Mouse (Mus musculus): ENCODE measurements around the gene Tead1. TPM values are rescaled to one million over a fixed set of nuclear protein-coding genes. Genes with fewer than 3 reads are reported as not detected.

The Tead1 gene
- total and polyA plus RNA-seq, 3 experiments = 0.38 TPM; not detected in 2

GRCm38 (mm10) chr7:112943056-112943455 is 263.9 kb downstream of the Tead1 start:
- Histone ChIP-seq H3K27me3 (ENCODE audit: insufficient read depth, low read length) (no peaks in the 10 kb centered on the region), H3K9me3 (replicated peaks) (peaks cover 11% of the 10 kb centered on the region; the same call in 1 of the 2 replicates), H3K4me3 (ENCODE audit: low read depth, low read length) (no peak overlapping the region), H3K36me3 (replicated peaks) (no peaks in the 10 kb centered on the region), H3K4me1 (ENCODE audit: insufficient read depth, low read depth, low read length) (no peaks in the 10 kb centered on the region)
- no peak for TF ChIP-seq GATA1 (IDR thresholded peaks at IDR 0.05; ENCODE audit: borderline replicate concordance, low read length)
- no peak for TF ChIP-seq GATA2 (IDR thresholded peaks at IDR 0.05; ENCODE audit: borderline replicate concordance, low read depth, low read length)
- no peak for TF ChIP-seq TAL1 (conservative IDR thresholded peaks at IDR 0.05; ENCODE audit: low read depth, low read length)
- no peak for TF ChIP-seq POLR2AphosphoS5 (IDR thresholded peaks at IDR 0.05; ENCODE audit: insufficient replicate concordance, low read depth, low read length)
- TF ChIP-seq CTCF (IDR thresholded peaks at IDR 0.05; ENCODE audit: low read depth, low read length) = no peak
- DNase-seq (ENCODE audit: low spot score) (no peak), ATAC-seq (ENCODE audit: extremely low read depth, insufficient number of reproducible peaks, low FRiP score, poor library complexity, severe bottlenecking) (no peak)

DNA sequence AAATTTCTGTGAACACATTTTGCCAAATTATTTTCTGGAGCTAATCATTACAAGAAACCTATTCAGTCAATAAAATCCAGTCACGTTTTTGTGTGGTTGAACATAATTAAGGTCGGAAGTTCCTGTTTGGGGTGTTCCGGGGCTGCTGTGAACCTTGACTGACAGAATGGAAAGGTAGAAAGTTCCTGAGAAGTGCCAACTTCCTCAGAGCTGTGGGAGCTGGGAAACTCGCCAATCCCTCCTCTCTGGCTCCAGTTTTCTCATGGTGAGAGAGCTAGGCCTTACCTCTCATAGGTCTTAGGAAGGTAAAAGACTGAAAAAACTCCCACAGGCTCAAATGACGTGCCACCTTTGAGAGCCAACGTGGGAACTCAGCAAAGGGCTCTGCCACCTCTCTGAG is 267.6 kb downstream of the Tead1 start:
- Histone ChIP-seq H3K4me3 (ENCODE audit: low read depth, low read length) (no peak overlapping the region), H3K4me1 (ENCODE audit: insufficient read depth, low read depth, low read length) (no peaks in the 10 kb centered on the region), H3K36me3 (replicated peaks) (no peaks in the 10 kb centered on the region), H3K9me3 (replicated peaks) (peaks cover 13% of the 10 kb centered on the region), H3K27me3 (ENCODE audit: insufficient read depth, low read length) (no peaks in the 10 kb centered on the region)
- DNase-seq (ENCODE audit: low spot score) = no peak
- TF ChIP-seq CTCF (IDR thresholded peaks at IDR 0.05; ENCODE audit: low read depth, low read length) (no peak), GATA1 (IDR thresholded peaks at IDR 0.05; ENCODE audit: borderline replicate concordance, low read length) (no peak), POLR2AphosphoS5 (IDR thresholded peaks at IDR 0.05; ENCODE audit: insufficient replicate concordance, low read depth, low read length) (no peak), TAL1 (conservative IDR thresholded peaks at IDR 0.05; ENCODE audit: low read depth, low read length) (no peak), GATA2 (IDR thresholded peaks at IDR 0.05; ENCODE audit: borderline replicate concordance, low read depth, low read length) (no peak)
- no peak for ATAC-seq (ENCODE audit: extremely low read depth, insufficient number of reproducible peaks, low FRiP score, poor library complexity, severe bottlenecking)

GRCm38 (mm10) chr7:112953777-112954291 is 274.7 kb downstream of the Tead1 start, which contains the start of gene Rassf10:
TSS of gene Rassf10 (plus strand) at chr7:112953962.
- DNase-seq (ENCODE audit: low spot score) = no peak
- no peaks in the 10 kb centered on the region; the same call in 1 of the 2 replicates for H3K27me3 ChIP-seq (ENCODE audit: insufficient read depth, low read length)
- H3K36me3 ChIP-seq (replicated peaks) = no peaks in the 10 kb centered on the region
- H3K4me3 ChIP-seq (ENCODE audit: low read depth, low read length) = peak within 1 kb of the TSS; percentile 27; the same call in 1 of the 2 replicates
- ATAC-seq (ENCODE audit: extremely low read depth, insufficient number of reproducible peaks, low FRiP score, poor library complexity, severe bottlenecking) = no peak
- TF ChIP-seq CTCF (IDR thresholded peaks at IDR 0.05; ENCODE audit: low read depth, low read length) (no peak), GATA1 (IDR thresholded peaks at IDR 0.05; ENCODE audit: borderline replicate concordance, low read length) (no peak), GATA2 (IDR thresholded peaks at IDR 0.05; ENCODE audit: borderline replicate concordance, low read depth, low read length) (no peak), TAL1 (conservative IDR thresholded peaks at IDR 0.05; ENCODE audit: low read depth, low read length) (no peak)
- H3K4me1 ChIP-seq (ENCODE audit: insufficient read depth, low read depth, low read length) = no peaks in the 10 kb centered on the region
- H3K9me3 ChIP-seq (replicated peaks) = peaks cover 31% of the 10 kb centered on the region

DNA sequence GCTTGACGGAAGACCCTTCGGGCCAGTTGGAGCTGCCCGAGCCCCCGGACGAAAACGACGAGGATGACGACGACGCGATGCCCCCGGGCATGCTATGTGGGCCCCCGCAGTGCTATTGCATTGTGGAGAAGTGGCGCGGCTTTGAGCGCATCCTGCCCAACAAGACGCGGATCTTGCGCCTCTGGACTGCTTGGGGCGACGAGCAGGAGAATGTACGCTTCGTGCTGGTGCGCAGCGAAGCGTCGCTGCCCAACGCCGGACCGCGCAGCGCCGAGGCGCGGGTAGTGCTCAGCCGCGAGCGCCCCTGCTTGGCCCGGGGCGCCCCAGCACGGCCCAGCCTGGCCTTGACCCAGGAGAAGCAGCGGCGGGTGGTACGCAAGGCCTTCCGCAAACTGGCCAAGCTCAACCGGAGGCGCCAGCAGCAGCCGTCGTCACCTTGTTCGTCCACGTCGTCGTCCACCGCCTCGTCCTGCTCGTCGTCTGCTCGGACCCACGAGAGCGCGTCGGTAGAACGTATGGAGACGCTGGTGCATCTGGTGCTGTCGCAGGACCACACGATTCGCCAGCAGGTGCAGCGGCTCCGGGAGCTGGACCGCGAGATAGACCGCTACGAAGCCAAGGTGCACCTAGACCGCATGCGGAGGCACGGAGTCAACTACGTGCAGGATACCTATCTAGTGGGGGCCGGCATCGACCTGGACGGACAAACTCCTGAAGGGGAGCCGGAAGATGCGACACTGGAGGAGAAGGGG is 275.4 kb downstream of the Tead1 start:
- H3K4me3 ChIP-seq (ENCODE audit: low read depth, low read length) = peak overlapping the region; percentile 27; the same call in 1 of the 2 replicates
- peaks cover 31% of the 10 kb centered on the region for H3K9me3 ChIP-seq (replicated peaks)
- ATAC-seq (ENCODE audit: extremely low read depth, insufficient number of reproducible peaks, low FRiP score, poor library complexity, severe bottlenecking) (no peak), DNase-seq (ENCODE audit: low spot score) (no peak)
- no peaks in the 10 kb centered on the region for H3K36me3 ChIP-seq (replicated peaks)
- TF ChIP-seq TAL1 (conservative IDR thresholded peaks at IDR 0.05; ENCODE audit: low read depth, low read length) (no peak), GATA1 (IDR thresholded peaks at IDR 0.05; ENCODE audit: borderline replicate concordance, low read length) (no peak), POLR2AphosphoS5 (IDR thresholded peaks at IDR 0.05; ENCODE audit: insufficient replicate concordance, low read depth, low read length) (no peak), CTCF (IDR thresholded peaks at IDR 0.05; ENCODE audit: low read depth, low read length) (no peak), GATA2 (IDR thresholded peaks at IDR 0.05; ENCODE audit: borderline replicate concordance, low read depth, low read length) (no peak)
- no peaks in the 10 kb centered on the region for H3K4me1 ChIP-seq (ENCODE audit: insufficient read depth, low read depth, low read length)
- H3K27me3 ChIP-seq (ENCODE audit: insufficient read depth, low read length) = no peaks in the 10 kb centered on the region; the same call in 1 of the 2 replicates

- ATAC-seq (ENCODE audit: extremely low read depth, insufficient number of reproducible peaks, low FRiP score, poor library complexity, severe bottlenecking) (no peak), DNase-seq (ENCODE audit: low spot score) (no peak)
- Histone ChIP-seq H3K4me3 (ENCODE audit: low read depth, low read length) (peak overlapping the region; percentile 27; the same call in 1 of the 2 replicates), H3K36me3 (replicated peaks) (no peaks in the 10 kb centered on the region), H3K4me1 (ENCODE audit: insufficient read depth, low read depth, low read length) (no peaks in the 10 kb centered on the region), H3K9me3 (replicated peaks) (peaks cover 29% of the 10 kb centered on the region), H3K27me3 (ENCODE audit: insufficient read depth, low read length) (no peaks in the 10 kb centered on the region; the same call in 1 of the 2 replicates)
- TF ChIP-seq GATA1 (IDR thresholded peaks at IDR 0.05; ENCODE audit: borderline replicate concordance, low read length) = no peak
- TF ChIP-seq TAL1 (conservative IDR thresholded peaks at IDR 0.05; ENCODE audit: low read depth, low read length) = no peak
- no peak for TF ChIP-seq CTCF (IDR thresholded peaks at IDR 0.05; ENCODE audit: low read depth, low read length)
- no peak for TF ChIP-seq POLR2AphosphoS5 (IDR thresholded peaks at IDR 0.05; ENCODE audit: insufficient replicate concordance, low read depth, low read length)
- no peak for TF ChIP-seq GATA2 (IDR thresholded peaks at IDR 0.05; ENCODE audit: borderline replicate concordance, low read depth, low read length)
Observed at GRCm38 (mm10) chr7:112955103-112955827, 276.1 kb downstream of the Tead1 start.

DNA sequence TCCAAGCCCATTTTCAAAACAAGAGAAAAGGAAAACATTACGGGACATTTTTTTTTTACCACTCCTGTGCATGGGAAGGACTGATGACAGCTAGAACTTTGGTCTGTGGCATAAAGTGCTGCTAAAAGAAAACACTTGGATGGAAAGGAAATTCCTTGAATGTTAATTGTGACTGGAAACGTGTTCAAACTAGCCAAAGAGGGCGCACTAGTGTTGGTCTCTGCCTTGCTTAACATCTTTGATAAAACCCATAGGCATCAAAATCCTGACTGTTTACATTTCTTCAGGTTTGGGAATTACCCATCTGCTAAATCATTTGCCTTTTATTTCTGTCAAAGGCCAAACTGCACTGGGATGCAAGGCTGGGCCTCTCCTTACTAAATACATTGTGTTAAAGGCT is 276.8 kb downstream of the Tead1 start:
- no peak for ATAC-seq (ENCODE audit: extremely low read depth, insufficient number of reproducible peaks, low FRiP score, poor library complexity, severe bottlenecking)
- H3K27me3 ChIP-seq (ENCODE audit: insufficient read depth, low read length) = no peaks in the 10 kb centered on the region; the same call in 1 of the 2 replicates
- TF ChIP-seq POLR2AphosphoS5 (IDR thresholded peaks at IDR 0.05; ENCODE audit: insufficient replicate concordance, low read depth, low read length) (no peak), TAL1 (conservative IDR thresholded peaks at IDR 0.05; ENCODE audit: low read depth, low read length) (no peak), GATA1 (IDR thresholded peaks at IDR 0.05; ENCODE audit: borderline replicate concordance, low read length) (no peak), CTCF (IDR thresholded peaks at IDR 0.05; ENCODE audit: low read depth, low read length) (no peak), GATA2 (IDR thresholded peaks at IDR 0.05; ENCODE audit: borderline replicate concordance, low read depth, low read length) (no peak)

More for the DNA sequence above, 276.8 kb downstream of the Tead1 start:
- no peak for DNase-seq (ENCODE audit: low spot score)
- no peaks in the 10 kb centered on the region for H3K36me3 ChIP-seq (replicated peaks)
- no peak overlapping the region for H3K4me3 ChIP-seq (ENCODE audit: low read depth, low read length)
- peaks cover 27% of the 10 kb centered on the region for H3K9me3 ChIP-seq (replicated peaks)
- H3K4me1 ChIP-seq (ENCODE audit: insufficient read depth, low read depth, low read length) = no peaks in the 10 kb centered on the region
